Mouse (Mus musculus) E14TG2a.4 (cell line): Measurements from ENCODE around the gene Hs6st2.
A peak's percentile ranks its signal among the peaks of the same experiment; 100 is the strongest.

Experiments used
- H3K27me3 ChIP-seq: 2 replicates; pipeline ENCODE4 v1.6.1; 2014; ENCODE audit warnings: low read length, control low read depth; ENCODE audit not compliant: insufficient read depth
- H3K36me3 ChIP-seq: 2 replicates; pipeline ENCODE4 v1.6.1; 2014; ENCODE audit warnings: low read length, control low read depth; ENCODE audit not compliant: insufficient read depth
- H3K4me1 ChIP-seq: replicated peaks from 2 replicates; pipeline ENCODE4 v1.6.1; 2014; ENCODE audit warnings: low read depth, low read length, control low read depth
- H3K4me3 ChIP-seq: replicated peaks from 2 replicates; pipeline ENCODE4 v1.5.1; 2014; ENCODE audit warnings: mild to moderate bottlenecking, low read length
- H3K9me3 ChIP-seq: 2 replicates; pipeline ENCODE4 v1.6.1; 2014; ENCODE audit warnings: low read length, control low read depth
- CTCF ChIP-seq: conservative IDR thresholded peaks from 2 replicates; pipeline ENCODE4 v1.5.1; 2014; ENCODE audit warnings: low read length
- NANOG ChIP-seq: IDR thresholded peaks from 2 replicates; pipeline ENCODE4 v1.6.1; 2014; ENCODE audit warnings: borderline replicate concordance, low read length, mixed read lengths
- POU5F1 ChIP-seq: IDR thresholded peaks from 2 replicates; pipeline ENCODE4 v1.6.1; 2014; ENCODE audit warnings: low read length, borderline replicate concordance

Hs6st2 gene

GRCm38 (mm10) chrX:51469411-51469810 is 212.2 kb downstream of the Hs6st2 start:
- H3K4me3 ChIP-seq, result no peak overlapping the region
- H3K9me3 ChIP-seq, result no peaks in the 10 kb centered on the region
- no peaks in the 10 kb centered on the region for H3K27me3 ChIP-seq
- TF ChIP-seq POU5F1 (no peak), CTCF (no peak), NANOG (no peak)
- no peaks in the 10 kb centered on the region for H3K4me1 ChIP-seq
- no peaks in the 10 kb centered on the region for H3K36me3 ChIP-seq

GRCm38 (mm10) chrX:51461413-51461812 is 220.2 kb downstream of the Hs6st2 start:
- no peak for TF ChIP-seq POU5F1
- TF ChIP-seq CTCF, result no peak
- no peak for TF ChIP-seq NANOG
- H3K4me1 ChIP-seq, result no peaks in the 10 kb centered on the region

GRCm38 (mm10) chrX:51443366-51443765 is 238.3 kb downstream of the Hs6st2 start:
- H3K4me1 ChIP-seq, result no peaks in the 10 kb centered on the region
- TF ChIP-seq NANOG, result no peak
- TF ChIP-seq POU5F1, result no peak
- no peak for TF ChIP-seq CTCF
- no peaks in the 10 kb centered on the region for H3K27me3 ChIP-seq
- no peaks in the 10 kb centered on the region for H3K36me3 ChIP-seq
- no peak overlapping the region for H3K4me3 ChIP-seq
- H3K9me3 ChIP-seq, result no peaks in the 10 kb centered on the region

More at GRCm38 (mm10) chrX:51461413-51461812, 220.2 kb downstream of the Hs6st2 start:
- no peaks in the 10 kb centered on the region for H3K27me3 ChIP-seq
- H3K4me3 ChIP-seq, result no peak overlapping the region
- H3K36me3 ChIP-seq, result no peaks in the 10 kb centered on the region
- no peaks in the 10 kb centered on the region for H3K9me3 ChIP-seq

- H3K9me3 ChIP-seq, result no peaks in the 10 kb centered on the region
- no peaks in the 10 kb centered on the region for H3K27me3 ChIP-seq
- TF ChIP-seq NANOG, result no peak
- no peak for TF ChIP-seq CTCF
- no peak for TF ChIP-seq POU5F1
- H3K4me3 ChIP-seq, result no peak overlapping the region
- H3K4me1 ChIP-seq, result no peaks in the 10 kb centered on the region
- H3K36me3 ChIP-seq, result no peaks in the 10 kb centered on the region
Observed at GRCm38 (mm10) chrX:51431706-51432105, 249.9 kb downstream of the Hs6st2 start.

GRCm38 (mm10) chrX:51425031-51425430 is 256.6 kb downstream of the Hs6st2 start:
- TF ChIP-seq CTCF, result no peak
- TF ChIP-seq POU5F1, result no peak
- no peaks in the 10 kb centered on the region for H3K27me3 ChIP-seq
- H3K4me1 ChIP-seq, result no peaks in the 10 kb centered on the region
- H3K4me3 ChIP-seq, result no peak overlapping the region
- H3K9me3 ChIP-seq, result no peaks in the 10 kb centered on the region
- no peaks in the 10 kb centered on the region for H3K36me3 ChIP-seq

- no peak for TF ChIP-seq POU5F1
- TF ChIP-seq NANOG, result no peak
- no peak for TF ChIP-seq CTCF
- Histone ChIP-seq H3K9me3 (no peaks in the 10 kb centered on the region), H3K36me3 (no peaks in the 10 kb centered on the region), H3K4me1 (no peaks in the 10 kb centered on the region), H3K27me3 (no peaks in the 10 kb centered on the region), H3K4me3 (no peak overlapping the region)
Observed at GRCm38 (mm10) chrX:51410289-51410688, 271.4 kb downstream of the Hs6st2 start.

- Histone ChIP-seq H3K36me3 (no peaks in the 10 kb centered on the region), H3K4me3 (no peak overlapping the region), H3K9me3 (no peaks in the 10 kb centered on the region), H3K4me1 (no peaks in the 10 kb centered on the region), H3K27me3 (no peaks in the 10 kb centered on the region)
- TF ChIP-seq CTCF (peak; percentile 13; the same call in 1 of the 2 replicates), POU5F1 (no peak)
Observed at GRCm38 (mm10) chrX:51397457-51397856, 284.2 kb downstream of the Hs6st2 start.

GRCm38 (mm10) chrX:51374670-51375069 is 307.0 kb downstream of the Hs6st2 start:
- Histone ChIP-seq H3K9me3 (no peaks in the 10 kb centered on the region), H3K4me3 (no peak overlapping the region), H3K36me3 (no peaks in the 10 kb centered on the region), H3K27me3 (no peaks in the 10 kb centered on the region), H3K4me1 (no peaks in the 10 kb centered on the region)
- TF ChIP-seq CTCF, result peak; percentile 28; the same call in 1 of the 2 replicates
- no peak for TF ChIP-seq POU5F1

- no peaks in the 10 kb centered on the region for H3K9me3 ChIP-seq
Observed at GRCm38 (mm10) chrX:51372477-51373239, 309.0 kb downstream of the Hs6st2 start.

More at GRCm38 (mm10) chrX:51372477-51373239, 309.0 kb downstream of the Hs6st2 start:
- H3K36me3 ChIP-seq, result no peaks in the 10 kb centered on the region
- no peaks in the 10 kb centered on the region for H3K27me3 ChIP-seq
- no peaks in the 10 kb centered on the region for H3K4me1 ChIP-seq
- TF ChIP-seq NANOG (no peak), POU5F1 (no peak), CTCF (no peak)
- H3K4me3 ChIP-seq, result no peak overlapping the region
